Mouse (Mus musculus) kidney, postnatal 10 days (tissue): Measurements from ENCODE around the gene Wnt5a.

Experiments used
- DNase-seq: peaks from one replicate; pipeline ENCODE4 v3.0.0; 2021; ENCODE audit warnings: mixed read lengths

Gene Wnt5a

GRCm38 (mm10) chr14:28504101-28505050, at the start of gene Wnt5a:
Wnt5a (plus strand) TSS chr14:28504750.
- peak; percentile 79 for DNase-seq

GRCm38 (mm10) chr14:28456372-28457076, 48.0 kb upstream of the Wnt5a start:
- no peak for DNase-seq

GRCm38 (mm10) chr14:28457428-28457827, 47.1 kb upstream of the Wnt5a start:
- DNase-seq = no peak

- DNase-seq = no peak
Observed at GRCm38 (mm10) chr14:28467956-28468355, 36.6 kb upstream of the Wnt5a start.

- DNase-seq = no peak
Observed at GRCm38 (mm10) chr14:28469696-28470095, 34.9 kb upstream of the Wnt5a start.

GRCm38 (mm10) chr14:28470212-28470611, 34.3 kb upstream of the Wnt5a start:
- DNase-seq = no peak

GRCm38 (mm10) chr14:28475012-28475411, 29.5 kb upstream of the Wnt5a start:
- DNase-seq = no peak

- DNase-seq = no peak
Observed at GRCm38 (mm10) chr14:28475421-28475820, 29.1 kb upstream of the Wnt5a start.

- DNase-seq = no peak
Observed at GRCm38 (mm10) chr14:28476746-28477145, 27.8 kb upstream of the Wnt5a start.

GRCm38 (mm10) chr14:28480866-28481265, 23.7 kb upstream of the Wnt5a start:
- no peak for DNase-seq

- DNase-seq = no peak
Observed at GRCm38 (mm10) chr14:28493806-28494205, 10.7 kb upstream of the Wnt5a start.

- DNase-seq = no peak
Observed at GRCm38 (mm10) chr14:28494273-28494672, 10.3 kb upstream of the Wnt5a start.

- no peak for DNase-seq
Observed at GRCm38 (mm10) chr14:28501216-28501878, 3.2 kb upstream of the Wnt5a start.

GRCm38 (mm10) chr14:28503276-28503675, 1.3 kb upstream of the Wnt5a start:
- DNase-seq = no peak

- DNase-seq = peak; percentile 75
Observed at GRCm38 (mm10) chr14:28505051-28505585, 568 bp downstream of the Wnt5a start.

GRCm38 (mm10) chr14:28505586-28506375, 1.2 kb downstream of the Wnt5a start:
- DNase-seq = peak; percentile 73

- DNase-seq = peak; percentile 80
Observed at GRCm38 (mm10) chr14:28506376-28506831, 1.9 kb downstream of the Wnt5a start.

- no peak for DNase-seq
Observed at GRCm38 (mm10) chr14:28507011-28507410, 2.5 kb downstream of the Wnt5a start.

GRCm38 (mm10) chr14:28507471-28507870, 2.9 kb downstream of the Wnt5a start:
- DNase-seq = peak; percentile 89

GRCm38 (mm10) chr14:28508288-28509258, 4.0 kb downstream of the Wnt5a start:
- peak; percentile 27 for DNase-seq
